ENCODE assay signal across 13 mouse cellular contexts in the genomic region with DNA sequence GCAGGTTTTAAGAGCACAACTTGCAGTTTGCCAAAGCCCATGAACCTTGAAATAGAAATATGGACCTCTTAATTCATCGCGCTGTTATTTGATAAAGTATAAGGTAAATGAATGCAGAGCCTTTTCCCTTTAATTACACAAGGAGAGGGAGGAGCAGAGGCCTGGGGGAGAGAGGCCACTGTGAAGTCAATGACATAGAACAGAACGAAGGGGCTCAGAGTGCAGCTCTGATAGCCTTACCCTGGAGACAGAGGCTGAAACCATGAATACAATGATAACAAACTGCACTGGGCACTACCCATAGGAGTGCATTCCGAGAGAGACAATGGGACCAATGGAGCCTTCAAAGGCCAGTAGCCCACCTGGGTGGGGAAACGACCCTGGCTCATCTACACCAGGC.
DNase-seq lines count a peak whose midpoint lies in the region; ATAC-seq lines count a peak whose summit lies in the region.
"Had no signal": no experiment of that assay in that cellular context is flagged by ENCODE, and none has a peak within 500 bp of the region (broad histone marks: within the 10 kb centered on the region; RNA-seq: fewer than 3 reads in every experiment).

No protein-coding gene starts in this region.

- no peak overlapping the region for H3K4me3 ChIP-seq in heart, embryonic 10.5 days
- no peak overlapping the region for H3K4me3 ChIP-seq in lung, embryonic 16.5 days (ENCODE audit: low read length)
- no peak overlapping the region for H3K4me3 ChIP-seq in limb, embryonic 12.5 days (replicated peaks)
- H3K4me3 ChIP-seq in neural tube, embryonic 14.5 days (ENCODE audit: low read depth, low read length), result no peak overlapping the region
- H3K4me3 ChIP-seq: liver, embryonic 15.5 days; megakaryocyte, embryonic 14.5 days had no signal

- peak overlapping the region; percentile 26; the same call in 1 of the 2 replicates for H3K27ac ChIP-seq in heart, embryonic 10.5 days
- H3K27ac ChIP-seq in lung, embryonic 16.5 days (ENCODE audit: low read length), result 0 out of 2 replicates have a peak overlapping the region, but pooled peaks have one; percentile 0
- peak overlapping the region; percentile 74 for H3K27ac ChIP-seq in limb, embryonic 12.5 days
- H3K27ac ChIP-seq in neural tube, embryonic 14.5 days (ENCODE audit: low read depth, low read length), result peak overlapping the region; percentile 68
- H3K27ac ChIP-seq: liver, embryonic 15.5 days had no signal

- 0 out of 2 replicates have a peak, but pooled peaks have one; percentile 19 for ATAC-seq in lung, embryonic 16.5 days (ENCODE audit: low read depth)
- no peak for ATAC-seq in limb, embryonic 12.5 days (ENCODE audit: insufficient number of reproducible peaks, insufficient read depth, low FRiP score, low TSS enrichment, low read depth)
- ATAC-seq in neural tube, embryonic 14.5 days (ENCODE audit: low read depth), result peak; percentile 57

- WGBS in heart, embryonic 10.5 days, result 64% methylated on average over 5 of the region's 5 CpGs
- 45% methylated on average over 5 of the region's 5 CpGs for WGBS in lung, embryonic 16.5 days
- 59% methylated on average over 5 of the region's 5 CpGs for WGBS in limb, embryonic 12.5 days
- WGBS in neural tube, embryonic 14.5 days, result 35% methylated on average over 5 of the region's 5 CpGs

- H3K4me1 ChIP-seq in heart, embryonic 10.5 days, result peaks cover 12% of the 10 kb centered on the region
- peaks cover 13% of the 10 kb centered on the region for H3K4me1 ChIP-seq in lung, embryonic 16.5 days (replicated peaks; ENCODE audit: control insufficient read depth, insufficient read depth, low read length)
- H3K4me1 ChIP-seq in limb, embryonic 12.5 days (replicated peaks), result peaks cover 49% of the 10 kb centered on the region
- peaks cover 12% of the 10 kb centered on the region for H3K4me1 ChIP-seq in neural tube, embryonic 14.5 days (ENCODE audit: control insufficient read depth, insufficient read depth, low read length)
- H3K4me1 ChIP-seq: liver, embryonic 15.5 days; megakaryocyte, embryonic 14.5 days had no signal

- H3K27me3 ChIP-seq in heart, embryonic 10.5 days (ENCODE audit: insufficient read depth, poor library complexity, severe bottlenecking), result no peaks in the 10 kb centered on the region
- H3K27me3 ChIP-seq in lung, embryonic 16.5 days (ENCODE audit: control insufficient read depth, insufficient read depth, low read depth, low read length), result no peaks in the 10 kb centered on the region
- H3K27me3 ChIP-seq in limb, embryonic 12.5 days, result no peaks in the 10 kb centered on the region
- no peaks in the 10 kb centered on the region for H3K27me3 ChIP-seq in neural tube, embryonic 14.5 days (ENCODE audit: control insufficient read depth, insufficient read depth, low read length)
- H3K27me3 ChIP-seq: liver, embryonic 15.5 days had no signal

- H3K9me3 ChIP-seq in heart, embryonic 10.5 days, result no peaks in the 10 kb centered on the region
- H3K9me3 ChIP-seq in lung, embryonic 16.5 days (ENCODE audit: control insufficient read depth, low read length), result no peaks in the 10 kb centered on the region
- no peaks in the 10 kb centered on the region for H3K9me3 ChIP-seq in limb, embryonic 12.5 days
- no peaks in the 10 kb centered on the region for H3K9me3 ChIP-seq in neural tube, embryonic 14.5 days (ENCODE audit: control insufficient read depth, low read length)
- H3K9me3 ChIP-seq: liver, embryonic 15.5 days; megakaryocyte, embryonic 14.5 days had no signal

- 0 out of 2 replicates have a peak overlapping the region, but pooled peaks have one; percentile 6 for H3K4me2 ChIP-seq in lung, embryonic 16.5 days (ENCODE audit: low read depth, low read length)
- H3K4me2 ChIP-seq in limb, embryonic 12.5 days, result no peak overlapping the region
- H3K4me2 ChIP-seq in neural tube, embryonic 14.5 days (ENCODE audit: low read depth, low read length), result no peak overlapping the region
- H3K4me2 ChIP-seq: liver, embryonic 15.5 days had no signal

- DNase-seq in heart, embryonic 10.5 days (ENCODE audit: low spot score), result no peak
- no peak for DNase-seq in heart, adult 18-20 months
- no peak for DNase-seq in lung, postnatal 14 days
- DNase-seq in urinary bladder, postnatal 14 days (ENCODE audit: low spot score), result no peak
- DNase-seq in gastrocnemius, postnatal 4 days (ENCODE audit: low spot score in 2 of 2), result no peak
- DNase-seq: adrenal gland, postnatal 36 days; cerebellum, adult 11 months; thymus, postnatal 36 days had no signal

- no peak overlapping the region; the same call in 1 of the 2 replicates for H3K9ac ChIP-seq in lung, embryonic 16.5 days (ENCODE audit: low read length)
- H3K9ac ChIP-seq in limb, embryonic 12.5 days (replicated peaks), result no peak overlapping the region
- H3K9ac ChIP-seq in neural tube, embryonic 14.5 days (replicated peaks; ENCODE audit: low read depth, low read length), result no peak overlapping the region
- H3K9ac ChIP-seq: liver, embryonic 15.5 days had no signal

- H3K36me3 ChIP-seq in heart, embryonic 10.5 days, result no peaks in the 10 kb centered on the region
- H3K36me3 ChIP-seq in lung, embryonic 16.5 days (ENCODE audit: control insufficient read depth, insufficient read depth, low read length), result no peaks in the 10 kb centered on the region
- H3K36me3 ChIP-seq in limb, embryonic 12.5 days, result no peaks in the 10 kb centered on the region
- H3K36me3 ChIP-seq in neural tube, embryonic 14.5 days (ENCODE audit: control insufficient read depth, insufficient read depth, low read length), result no peaks in the 10 kb centered on the region
- H3K36me3 ChIP-seq: liver, embryonic 15.5 days had no signal

Comparison
In these comparisons a context has a peak if more than half of its experiments do, and no peak if none do; other contexts are left out.
1. H3K27ac ChIP-seq: peak in every context shown above with its lines; median percentile 74 in limb, embryonic 12.5 days; 68 in neural tube, embryonic 14.5 days; 26 in heart, embryonic 10.5 days; 0 in lung, embryonic 16.5 days.